Mouse (Mus musculus): ENCODE measurements around the gene Ccdc33. TPM values are rescaled to one million over a fixed set of nuclear protein-coding genes. Genes with fewer than 3 reads are reported as not detected.
A peak's percentile ranks its signal among the peaks of the same experiment; 100 is the strongest.

The Ccdc33 gene
- total RNA-seq, 1 experiment from 2014 or later: not detected

- DNase-seq: peak; percentile 75
These were observed 107.1 kb downstream of the Ccdc33 start for GRCm38 (mm10) chr9:58011552-58011951.

GRCm38 (mm10) chr9:58011027-58011426, 107.6 kb downstream of the Ccdc33 start:
- peak; percentile 82 for DNase-seq

GRCm38 (mm10) chr9:58009588-58009987, 109.0 kb downstream of the Ccdc33 start:
- DNase-seq: peak; percentile 60

GRCm38 (mm10) chr9:58009015-58009362, 109.6 kb downstream of the Ccdc33 start:
- peak; percentile 91 for DNase-seq

GRCm38 (mm10) chr9:58008336-58009014, 110.1 kb downstream of the Ccdc33 start:
- DNase-seq: no peak

- DNase-seq: peak; percentile 1
These were observed 112.7 kb downstream of the Ccdc33 start, which contains the start of gene Cyp11a1 for GRCm38 (mm10) chr9:58005753-58006461. Gene Cyp11a1 (plus strand): TSS chr9:58006411.

GRCm38 (mm10) chr9:58003272-58003671, 115.4 kb downstream of the Ccdc33 start:
- peak; percentile 82 for DNase-seq

GRCm38 (mm10) chr9:57999676-58000075, 118.9 kb downstream of the Ccdc33 start:
- peak; percentile 78 for DNase-seq

- peak; percentile 45 for DNase-seq
These were observed 119.9 kb downstream of the Ccdc33 start for GRCm38 (mm10) chr9:57998685-57999084.

GRCm38 (mm10) chr9:57998032-57998659, 120.5 kb downstream of the Ccdc33 start:
- DNase-seq: peak; percentile 65

- DNase-seq: no peak
These were observed 121.1 kb downstream of the Ccdc33 start for GRCm38 (mm10) chr9:57997511-57998031.

GRCm38 (mm10) chr9:57995282-57995681, 123.3 kb downstream of the Ccdc33 start:
- peak; percentile 51 for DNase-seq

- DNase-seq: no peak
These were observed 125.6 kb downstream of the Ccdc33 start for GRCm38 (mm10) chr9:57992781-57993591.

GRCm38 (mm10) chr9:57992060-57992459, 126.6 kb downstream of the Ccdc33 start:
- DNase-seq: no peak

- peak; percentile 73 for DNase-seq
These were observed 128.0 kb downstream of the Ccdc33 start for GRCm38 (mm10) chr9:57990438-57991110.

- DNase-seq: no peak
These were observed 129.3 kb downstream of the Ccdc33 start for GRCm38 (mm10) chr9:57989309-57989708.

- no peak for DNase-seq
These were observed 130.5 kb downstream of the Ccdc33 start for GRCm38 (mm10) chr9:57988098-57988497.

GRCm38 (mm10) chr9:57986293-57986692, 132.3 kb downstream of the Ccdc33 start:
- no peak for DNase-seq

GRCm38 (mm10) chr9:57985304-57985703, 133.3 kb downstream of the Ccdc33 start:
- DNase-seq: no peak

GRCm38 (mm10) chr9:57980570-57980969, 138.1 kb downstream of the Ccdc33 start:
- no peak for DNase-seq

GRCm38 (mm10) chr9:57978858-57979257, 139.8 kb downstream of the Ccdc33 start:
- no peak for DNase-seq
